Mouse (Mus musculus): ENCODE results near the gene Slc6a6. TPM values are rescaled to one million over a fixed set of nuclear protein-coding genes. Genes with fewer than 3 reads are reported as not detected.

Gene Slc6a6
- polyA plus RNA-seq, 1 experiment from 2014 or later: 82.9 TPM

DNA sequence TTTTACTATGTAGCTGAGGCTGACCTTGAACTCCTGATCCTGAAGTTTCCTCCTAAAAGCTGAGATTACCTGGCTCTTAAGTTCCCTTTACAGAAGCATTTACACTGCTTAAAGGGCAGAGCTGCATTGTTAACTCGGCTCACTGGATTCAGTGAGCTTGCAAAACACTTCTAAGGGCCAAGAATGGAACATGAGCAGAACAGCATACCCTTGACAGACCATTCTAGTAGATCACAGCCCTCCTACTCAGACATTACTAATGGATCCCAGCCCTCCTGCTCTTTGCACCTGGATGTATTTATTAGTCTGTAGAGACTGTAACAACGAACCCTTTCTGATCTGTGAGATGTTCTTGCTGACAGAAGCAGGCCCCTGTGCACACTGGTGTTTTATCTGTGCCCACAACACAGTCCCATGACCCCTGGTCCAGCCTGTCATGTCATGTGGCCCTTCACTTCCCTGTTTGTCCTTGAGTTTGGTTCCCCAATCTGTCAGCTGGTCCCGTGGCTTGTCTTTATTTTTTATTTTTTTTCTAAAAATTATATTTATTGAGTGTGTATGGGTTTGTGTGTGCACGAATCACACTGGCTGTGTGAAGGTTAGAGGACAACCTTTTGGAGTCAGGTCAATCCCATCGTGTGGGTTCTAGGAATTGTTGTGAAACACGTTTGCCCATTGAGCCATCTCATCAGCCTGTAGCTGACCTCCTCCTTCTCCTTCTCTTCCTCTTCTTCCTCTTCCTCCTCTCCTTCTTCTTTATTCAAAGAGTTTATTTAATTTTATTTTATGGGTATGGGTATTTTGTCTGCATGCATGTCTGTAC lies 32.3 kb downstream of the Slc6a6 start:
- no peak overlapping the region for H3K27ac ChIP-seq (ENCODE audit: low read length)
- H3K4me1 ChIP-seq (ENCODE audit: insufficient read depth, low read length): peaks cover 61% of the 10 kb centered on the region
- 67% methylated on average over 6 of the region's 6 CpGs for WGBS

DNA sequence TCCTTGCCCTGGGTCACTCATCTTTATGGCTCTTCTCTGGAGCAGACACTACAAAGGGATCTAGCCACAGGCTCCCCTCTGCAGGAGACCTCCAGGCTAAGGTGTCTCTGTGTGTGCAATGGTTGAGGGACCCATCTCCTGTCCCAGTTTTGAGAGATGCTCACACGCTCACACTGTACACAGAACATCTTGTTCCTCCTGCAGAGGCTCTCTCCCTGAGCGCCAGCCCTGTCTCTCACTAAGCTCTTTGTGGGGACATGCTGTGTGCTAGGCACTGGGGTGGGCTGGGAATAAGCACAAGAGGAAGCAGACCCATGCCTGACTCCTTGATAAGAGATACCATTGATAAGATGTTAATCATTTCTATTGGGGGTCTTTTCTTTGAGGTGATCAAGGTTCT lies 34.2 kb downstream of the Slc6a6 start:
- Histone ChIP-seq H3K27me3 (ENCODE audit: insufficient read depth, low read length) (no peaks in the 10 kb centered on the region), H3K4me3 (ENCODE audit: low read length) (no peak overlapping the region), H3K4me1 (ENCODE audit: insufficient read depth, low read length) (peaks cover 50% of the 10 kb centered on the region), H3K27ac (ENCODE audit: low read length) (no peak overlapping the region), H3K36me3 (ENCODE audit: insufficient read depth, low read length) (peaks cover 15% of the 10 kb centered on the region), H3K4me2 (replicated peaks; ENCODE audit: low read depth, low read length) (no peak overlapping the region), H3K9ac (replicated peaks; ENCODE audit: low read length) (no peak overlapping the region), H3K9me3 (ENCODE audit: low read length) (no peaks in the 10 kb centered on the region)
- WGBS: 88% methylated on average over 2 of the region's 2 CpGs
- ATAC-seq (ENCODE audit: low FRiP score, low TSS enrichment): no peak

More for the DNA sequence above, 32.3 kb downstream of the Slc6a6 start:
- Histone ChIP-seq H3K4me3 (ENCODE audit: low read length) (no peak overlapping the region), H3K9me3 (ENCODE audit: low read length) (no peaks in the 10 kb centered on the region), H3K27me3 (ENCODE audit: insufficient read depth, low read length) (no peaks in the 10 kb centered on the region), H3K36me3 (ENCODE audit: insufficient read depth, low read length) (peaks cover 6% of the 10 kb centered on the region), H3K9ac (replicated peaks; ENCODE audit: low read length) (no peak overlapping the region), H3K4me2 (replicated peaks; ENCODE audit: low read depth, low read length) (no peak overlapping the region)
- ATAC-seq (ENCODE audit: low FRiP score, low TSS enrichment): no peak

DNA sequence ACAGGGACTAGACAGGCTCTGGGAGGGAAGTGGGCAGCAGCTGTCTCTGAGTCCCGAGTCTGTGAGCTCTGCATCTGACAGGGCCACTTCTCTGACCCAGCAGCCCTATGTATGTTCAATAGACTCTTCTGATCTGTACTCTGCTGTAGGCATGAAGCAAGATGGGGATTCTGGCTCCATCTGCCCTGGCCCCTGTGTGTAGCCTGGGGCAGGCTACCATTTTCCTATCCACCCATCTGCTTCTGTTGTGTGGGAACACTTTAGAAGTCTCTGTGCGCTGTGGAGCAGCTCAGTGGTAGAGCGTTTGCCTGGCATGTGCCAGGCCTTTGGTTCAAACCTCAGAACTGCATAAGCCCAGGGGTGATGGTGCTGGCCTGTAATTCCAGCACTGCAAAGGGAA lies 34.8 kb downstream of the Slc6a6 start:
- Histone ChIP-seq H3K27ac (ENCODE audit: low read length) (peak overlapping the region; percentile 51; the same call in 1 of the 2 replicates), H3K27me3 (ENCODE audit: insufficient read depth, low read length) (no peaks in the 10 kb centered on the region), H3K4me2 (replicated peaks; ENCODE audit: low read depth, low read length) (no peak overlapping the region), H3K36me3 (ENCODE audit: insufficient read depth, low read length) (peaks cover 20% of the 10 kb centered on the region), H3K4me3 (ENCODE audit: low read length) (no peak overlapping the region), H3K9ac (replicated peaks; ENCODE audit: low read length) (no peak overlapping the region), H3K4me1 (ENCODE audit: insufficient read depth, low read length) (peaks cover 44% of the 10 kb centered on the region), H3K9me3 (ENCODE audit: low read length) (no peaks in the 10 kb centered on the region)
- 68% methylated on average over 3 of the region's 3 CpGs for WGBS
- no peak for ATAC-seq (ENCODE audit: low FRiP score, low TSS enrichment)

DNA sequence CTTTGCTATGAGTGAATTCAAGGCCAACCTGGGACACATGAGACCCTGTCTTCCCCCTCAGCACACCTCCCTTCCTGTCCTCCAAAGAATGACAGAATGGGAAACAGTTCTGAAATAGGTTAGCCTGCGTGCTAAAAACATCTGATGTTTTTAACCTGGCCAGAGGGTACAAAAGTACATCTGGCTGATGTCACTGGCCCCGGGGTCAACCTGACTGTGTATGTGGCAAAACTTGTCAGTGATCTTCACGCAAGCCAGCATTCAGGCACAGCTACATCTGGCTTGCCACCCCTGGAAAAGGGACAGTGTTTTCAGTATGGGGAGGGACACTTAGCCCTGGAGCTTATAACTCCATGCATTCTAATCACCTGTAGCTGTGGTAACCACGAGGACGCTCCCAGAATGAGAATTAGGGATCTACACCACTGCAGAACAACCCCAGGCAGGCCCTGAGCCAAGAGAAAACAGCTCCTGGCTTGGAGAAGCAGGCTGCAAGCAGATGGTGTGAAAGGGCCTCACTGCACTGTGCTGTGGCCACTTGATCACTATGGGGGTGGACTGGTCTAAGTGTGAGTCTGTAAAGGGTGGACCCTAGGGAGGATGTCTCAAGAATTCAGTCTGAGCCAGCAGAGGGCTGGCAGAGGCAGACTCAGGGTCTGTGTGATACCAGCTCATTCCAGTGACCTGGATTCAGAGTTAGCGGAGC lies 35.3 kb downstream of the Slc6a6 start:
- Histone ChIP-seq H3K9me3 (ENCODE audit: low read length) (no peaks in the 10 kb centered on the region), H3K4me2 (replicated peaks; ENCODE audit: low read depth, low read length) (no peak overlapping the region), H3K9ac (replicated peaks; ENCODE audit: low read length) (no peak overlapping the region; the same call in 1 of the 2 replicates), H3K27ac (ENCODE audit: low read length) (peak overlapping the region; percentile 77), H3K36me3 (ENCODE audit: insufficient read depth, low read length) (peaks cover 26% of the 10 kb centered on the region), H3K4me3 (ENCODE audit: low read length) (no peak overlapping the region), H3K4me1 (ENCODE audit: insufficient read depth, low read length) (peaks cover 41% of the 10 kb centered on the region), H3K27me3 (ENCODE audit: insufficient read depth, low read length) (no peaks in the 10 kb centered on the region)
- 55% methylated on average over 6 of the region's 6 CpGs for WGBS
- peak; percentile 50; the same call in 1 of the 2 replicates for ATAC-seq (ENCODE audit: low FRiP score, low TSS enrichment)

DNA sequence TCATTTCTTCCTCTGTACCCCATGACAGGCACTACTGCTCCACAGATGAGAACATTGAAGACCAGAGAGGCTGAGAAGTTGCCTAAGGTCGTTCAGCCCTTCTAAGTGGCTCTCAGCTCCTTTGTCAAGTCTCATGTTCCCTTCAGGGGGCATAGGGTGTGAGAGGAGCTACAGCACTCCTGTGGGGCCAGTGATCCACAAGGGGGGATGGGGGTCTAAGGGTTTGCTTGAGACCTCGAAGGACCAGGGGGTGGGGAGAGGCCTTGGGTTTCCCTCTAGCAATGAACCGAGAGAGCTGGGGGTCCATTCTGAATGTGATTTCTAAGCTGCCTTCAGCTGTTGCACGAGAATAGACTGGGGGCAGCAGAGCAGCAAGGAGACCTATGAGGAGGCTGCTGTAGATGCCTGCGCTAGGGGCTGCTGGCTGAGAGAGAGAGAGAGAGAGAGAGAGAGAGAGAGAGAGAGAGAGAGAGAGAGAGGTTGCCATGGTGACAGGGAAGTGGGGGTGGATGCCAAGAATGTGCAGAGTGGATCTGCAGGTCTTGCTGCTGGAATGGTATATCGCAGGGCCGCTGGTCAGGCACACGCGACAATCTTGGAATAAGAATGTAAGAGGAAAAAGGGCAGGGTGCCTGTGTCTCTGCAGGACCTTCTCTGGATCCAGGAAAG lies 36.1 kb downstream of the Slc6a6 start:
- Histone ChIP-seq H3K4me3 (ENCODE audit: low read length) (no peak overlapping the region), H3K27me3 (ENCODE audit: insufficient read depth, low read length) (no peaks in the 10 kb centered on the region), H3K4me2 (replicated peaks; ENCODE audit: low read depth, low read length) (no peak overlapping the region), H3K36me3 (ENCODE audit: insufficient read depth, low read length) (peaks cover 30% of the 10 kb centered on the region), H3K9me3 (ENCODE audit: low read length) (no peaks in the 10 kb centered on the region), H3K27ac (ENCODE audit: low read length) (peak overlapping the region; percentile 77), H3K9ac (replicated peaks; ENCODE audit: low read length) (no peak overlapping the region; the same call in none of the 2 replicates), H3K4me1 (ENCODE audit: insufficient read depth, low read length) (peaks cover 41% of the 10 kb centered on the region)
- peak; percentile 60 for ATAC-seq (ENCODE audit: low FRiP score, low TSS enrichment)
- 10% methylated on average over 9 of the region's 9 CpGs for WGBS

DNA sequence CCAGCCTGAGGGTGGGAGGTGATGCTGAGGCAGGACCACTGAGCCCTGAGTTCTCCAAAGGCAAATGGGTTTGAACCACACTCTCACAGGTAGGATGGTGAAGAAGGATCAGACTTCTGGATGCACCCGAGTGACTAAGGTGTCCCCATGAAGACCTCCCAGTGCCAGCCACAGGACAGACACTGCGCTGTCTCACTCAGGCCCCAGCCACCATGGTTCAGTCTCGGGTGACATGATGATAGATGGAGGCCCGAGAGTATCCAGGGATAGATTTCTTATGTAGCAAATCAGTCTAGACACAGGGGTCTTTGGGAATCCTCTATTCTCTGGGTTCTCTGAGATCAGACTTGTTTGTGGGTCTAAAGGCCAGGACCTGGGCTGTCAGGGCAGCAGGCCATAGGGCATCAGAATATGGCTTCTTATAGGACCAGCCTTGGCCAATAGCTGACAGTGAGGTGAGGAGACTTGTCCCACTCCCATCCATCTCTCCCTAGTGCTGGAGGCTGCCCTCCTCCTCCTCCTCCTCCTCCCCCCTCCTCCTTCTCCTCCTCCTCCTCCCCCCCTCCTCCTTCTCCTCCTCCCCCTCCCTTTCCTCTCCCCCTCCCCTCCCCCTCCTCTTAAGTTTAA lies 36.8 kb downstream of the Slc6a6 start:
- peak overlapping the region; percentile 32; the same call in 1 of the 2 replicates for H3K27ac ChIP-seq (ENCODE audit: low read length)
- H3K9me3 ChIP-seq (ENCODE audit: low read length): no peaks in the 10 kb centered on the region
- H3K9ac ChIP-seq (replicated peaks; ENCODE audit: low read length): no peak overlapping the region; the same call in 1 of the 2 replicates
- 25% methylated on average over 4 of the region's 4 CpGs for WGBS
- no peaks in the 10 kb centered on the region for H3K27me3 ChIP-seq (ENCODE audit: insufficient read depth, low read length)
- H3K4me2 ChIP-seq (replicated peaks; ENCODE audit: low read depth, low read length): no peak overlapping the region
- peak; percentile 39 for ATAC-seq (ENCODE audit: low FRiP score, low TSS enrichment)
- H3K36me3 ChIP-seq (ENCODE audit: insufficient read depth, low read length): peaks cover 32% of the 10 kb centered on the region
- no peak overlapping the region for H3K4me3 ChIP-seq (ENCODE audit: low read length)
- H3K4me1 ChIP-seq (ENCODE audit: insufficient read depth, low read length): peaks cover 41% of the 10 kb centered on the region

DNA sequence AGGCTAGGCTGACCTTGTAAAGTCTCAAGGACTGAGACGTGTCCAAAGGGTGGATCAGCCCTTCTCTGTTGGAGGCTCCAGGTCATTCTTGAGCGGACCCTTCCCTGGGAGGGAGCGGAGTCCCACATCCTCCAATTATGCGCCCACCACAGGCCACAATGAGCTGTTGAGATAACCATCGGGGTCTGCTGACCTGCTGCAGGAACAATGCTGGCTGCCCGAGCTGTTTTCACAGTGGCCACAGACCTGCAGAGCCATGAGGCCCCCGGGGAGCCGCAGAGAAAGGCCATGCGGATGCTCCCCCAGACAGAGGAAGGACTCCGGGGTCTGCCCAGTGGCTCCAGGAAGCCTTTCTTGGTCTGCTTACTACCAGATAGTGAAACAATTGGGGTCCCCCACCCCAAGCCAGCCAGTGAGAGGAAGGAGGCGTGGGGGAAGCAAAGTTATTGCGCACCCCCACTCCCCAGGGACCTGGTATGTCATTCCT lies 37.4 kb downstream of the Slc6a6 start:
- Histone ChIP-seq H3K27ac (ENCODE audit: low read length) (no peak overlapping the region), H3K4me2 (replicated peaks; ENCODE audit: low read depth, low read length) (no peak overlapping the region), H3K4me1 (ENCODE audit: insufficient read depth, low read length) (peaks cover 41% of the 10 kb centered on the region), H3K9ac (replicated peaks; ENCODE audit: low read length) (no peak overlapping the region), H3K36me3 (ENCODE audit: insufficient read depth, low read length) (peaks cover 37% of the 10 kb centered on the region), H3K4me3 (ENCODE audit: low read length) (no peak overlapping the region), H3K27me3 (ENCODE audit: insufficient read depth, low read length) (no peaks in the 10 kb centered on the region), H3K9me3 (ENCODE audit: low read length) (no peaks in the 10 kb centered on the region)
- 35% methylated on average over 12 of the region's 12 CpGs for WGBS
- peak; percentile 46; the same call in 1 of the 2 replicates for ATAC-seq (ENCODE audit: low FRiP score, low TSS enrichment)

DNA sequence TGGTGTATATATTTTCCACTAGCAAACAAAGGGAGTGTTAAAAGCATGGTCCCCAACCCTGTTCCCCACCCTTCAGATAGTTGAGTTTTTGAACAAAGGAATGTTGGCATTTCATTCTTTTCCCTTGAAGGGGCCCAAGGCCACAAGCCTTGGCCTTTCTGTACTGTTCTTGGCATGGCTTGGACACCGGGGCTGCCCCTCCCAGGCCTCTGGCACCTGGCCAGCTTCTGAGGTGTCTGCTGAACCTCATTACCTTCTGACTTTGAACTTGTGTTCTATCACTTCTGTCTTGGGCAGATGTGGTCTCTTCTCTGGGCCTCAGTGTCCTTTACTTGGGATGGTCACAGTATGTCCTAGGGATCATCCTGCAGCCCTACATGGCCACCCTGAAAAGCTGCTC lies 43.5 kb downstream of the Slc6a6 start:
- WGBS: 64% methylated on average over 1 of the region's 1 CpGs
- no peak overlapping the region for H3K4me2 ChIP-seq (replicated peaks; ENCODE audit: low read depth, low read length)
- no peaks in the 10 kb centered on the region for H3K9me3 ChIP-seq (ENCODE audit: low read length)
- H3K36me3 ChIP-seq (ENCODE audit: insufficient read depth, low read length): peaks cover 61% of the 10 kb centered on the region
- no peak for ATAC-seq (ENCODE audit: low FRiP score, low TSS enrichment)
- no peaks in the 10 kb centered on the region for H3K27me3 ChIP-seq (ENCODE audit: insufficient read depth, low read length)
- no peak overlapping the region for H3K27ac ChIP-seq (ENCODE audit: low read length)
- peaks cover 24% of the 10 kb centered on the region for H3K4me1 ChIP-seq (ENCODE audit: insufficient read depth, low read length)
- H3K9ac ChIP-seq (replicated peaks; ENCODE audit: low read length): no peak overlapping the region
- no peak overlapping the region for H3K4me3 ChIP-seq (ENCODE audit: low read length)

DNA sequence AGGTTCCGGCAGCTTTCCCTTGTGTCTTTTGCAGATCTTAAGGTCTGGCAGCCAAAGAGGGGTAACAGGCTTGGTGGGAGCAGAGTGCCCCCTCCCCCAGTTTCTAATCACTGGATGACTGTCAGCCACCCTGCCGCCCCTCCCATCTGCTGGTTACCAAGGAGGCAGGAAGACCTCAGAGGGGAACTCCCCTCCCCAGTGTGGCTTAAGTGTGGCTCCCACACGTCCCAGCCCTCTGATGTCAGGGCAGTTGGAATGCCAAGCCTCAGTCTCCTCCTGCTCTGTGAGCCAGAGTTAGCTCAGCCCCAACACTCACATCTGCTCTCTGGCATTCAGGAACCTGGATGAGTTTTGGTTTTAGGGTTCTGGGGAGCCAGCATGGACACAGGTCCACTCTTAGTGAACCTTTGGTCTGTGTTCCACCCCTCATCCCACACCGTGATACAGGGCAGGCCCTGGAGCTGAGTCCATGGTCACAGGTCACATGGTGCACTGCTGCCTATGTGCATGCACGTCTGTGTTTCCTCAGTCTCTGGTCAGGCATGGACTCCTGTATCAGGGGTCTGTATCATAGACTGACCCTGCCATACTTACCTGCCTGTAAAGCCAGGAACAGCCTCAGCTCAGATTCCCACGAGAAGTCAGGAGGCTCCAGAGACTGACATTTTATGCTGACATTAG lies 45.2 kb downstream of the Slc6a6 start:
- H3K27me3 ChIP-seq (ENCODE audit: insufficient read depth, low read length): no peaks in the 10 kb centered on the region
- peak; percentile 59 for ATAC-seq (ENCODE audit: low FRiP score, low TSS enrichment)
- H3K4me3 ChIP-seq (ENCODE audit: low read length): no peak overlapping the region
- H3K27ac ChIP-seq (ENCODE audit: low read length): peak overlapping the region; percentile 66
- no peaks in the 10 kb centered on the region for H3K9me3 ChIP-seq (ENCODE audit: low read length)
- WGBS: 32% methylated on average over 6 of the region's 6 CpGs
- peaks cover 24% of the 10 kb centered on the region for H3K4me1 ChIP-seq (ENCODE audit: insufficient read depth, low read length)
- H3K36me3 ChIP-seq (ENCODE audit: insufficient read depth, low read length): peaks cover 64% of the 10 kb centered on the region
- H3K4me2 ChIP-seq (replicated peaks; ENCODE audit: low read depth, low read length): no peak overlapping the region
- H3K9ac ChIP-seq (replicated peaks; ENCODE audit: low read length): no peak overlapping the region

All from kidney, embryonic 16.5 days (tissue).